Mouse (Mus musculus): ENCODE results near the gene Gm21992.

GRCm38 (mm10) chr19:4829156-4829555 is 17.7 kb upstream of the Gm21992 start:
- no peak for TF ChIP-seq CTCF (IDR thresholded peaks at IDR 0.05; ENCODE audit: extremely low read depth, insufficient read depth, low read length)
- TF ChIP-seq POLR2A (IDR thresholded peaks at IDR 0.05; ENCODE audit: extremely low read depth, insufficient read depth, low read length), result no peak

Measured in cortical plate, adult 2 months (tissue).